Mouse (Mus musculus): ENCODE data around the gene Glis1. TPM values are rescaled to one million over a fixed set of nuclear protein-coding genes. Genes with fewer than 3 reads are reported as not detected.

The Glis1 gene
- polyA plus RNA-seq, 1 experiment = 0.46 TPM

GRCm38 (mm10) chr4:107495751-107496430 is 61.5 kb downstream of the Glis1 start:
- no peak overlapping the region for H3K4me3 ChIP-seq (replicated peaks; ENCODE audit: insufficient read depth, low read depth, low read length)
- no peak for DNase-seq
- TF ChIP-seq POLR2A (IDR thresholded peaks at IDR 0.05; ENCODE audit: borderline replicate concordance, insufficient read depth, low read length) (no peak), CTCF (IDR thresholded peaks at IDR 0.05; ENCODE audit: borderline replicate concordance, insufficient read depth, low read depth, low read length) (no peak)
- H3K27me3 ChIP-seq (ENCODE audit: control insufficient read depth, insufficient read depth, low read length) = no peaks in the 10 kb centered on the region
- H3K27ac ChIP-seq (ENCODE audit: insufficient read depth, low read length) = no peak overlapping the region
- 73% methylated on average over 9 of the region's 9 CpGs for WGBS
- H3K4me1 ChIP-seq (ENCODE audit: control insufficient read depth, insufficient read depth, low read length) = peaks cover 3% of the 10 kb centered on the region; the same call in 1 of the 2 replicates

- no peak for TF ChIP-seq CTCF (IDR thresholded peaks at IDR 0.05; ENCODE audit: borderline replicate concordance, insufficient read depth, low read depth, low read length)
- no peak for TF ChIP-seq POLR2A (IDR thresholded peaks at IDR 0.05; ENCODE audit: borderline replicate concordance, insufficient read depth, low read length)
- H3K27ac ChIP-seq (ENCODE audit: insufficient read depth, low read length) = no peak overlapping the region
These were observed 63.1 kb downstream of the Glis1 start for GRCm38 (mm10) chr4:107497430-107497935.

GRCm38 (mm10) chr4:107502601-107503051 is 68.2 kb downstream of the Glis1 start:
- Histone ChIP-seq H3K27me3 (ENCODE audit: control insufficient read depth, insufficient read depth, low read length) (no peaks in the 10 kb centered on the region), H3K4me3 (replicated peaks; ENCODE audit: insufficient read depth, low read depth, low read length) (no peak overlapping the region), H3K27ac (ENCODE audit: insufficient read depth, low read length) (no peak overlapping the region), H3K4me1 (ENCODE audit: control insufficient read depth, insufficient read depth, low read length) (peaks cover 3% of the 10 kb centered on the region; the same call in 1 of the 2 replicates)
- WGBS = 48% methylated on average over 10 of the region's 10 CpGs
- DNase-seq = no peak
- TF ChIP-seq CTCF (IDR thresholded peaks at IDR 0.05; ENCODE audit: borderline replicate concordance, insufficient read depth, low read depth, low read length) (no peak), POLR2A (IDR thresholded peaks at IDR 0.05; ENCODE audit: borderline replicate concordance, insufficient read depth, low read length) (no peak)

More at GRCm38 (mm10) chr4:107497430-107497935, 63.1 kb downstream of the Glis1 start:
- Histone ChIP-seq H3K4me3 (replicated peaks; ENCODE audit: insufficient read depth, low read depth, low read length) (no peak overlapping the region), H3K27me3 (ENCODE audit: control insufficient read depth, insufficient read depth, low read length) (no peaks in the 10 kb centered on the region), H3K4me1 (ENCODE audit: control insufficient read depth, insufficient read depth, low read length) (peaks cover 3% of the 10 kb centered on the region; the same call in 1 of the 2 replicates)
- no peak for DNase-seq
- WGBS = 88% methylated on average over 18 of the region's 18 CpGs

GRCm38 (mm10) chr4:107514981-107515380 is 80.6 kb downstream of the Glis1 start:
- H3K27ac ChIP-seq (ENCODE audit: insufficient read depth, low read length) = no peak overlapping the region
- no peak for DNase-seq
- H3K4me1 ChIP-seq (ENCODE audit: control insufficient read depth, insufficient read depth, low read length) = no peaks in the 10 kb centered on the region
- 89% methylated on average over 11 of the region's 11 CpGs for WGBS
- TF ChIP-seq CTCF (IDR thresholded peaks at IDR 0.05; ENCODE audit: borderline replicate concordance, insufficient read depth, low read depth, low read length) (no peak), POLR2A (IDR thresholded peaks at IDR 0.05; ENCODE audit: borderline replicate concordance, insufficient read depth, low read length) (no peak)
- H3K4me3 ChIP-seq (replicated peaks; ENCODE audit: insufficient read depth, low read depth, low read length) = no peak overlapping the region
- H3K27me3 ChIP-seq (ENCODE audit: control insufficient read depth, insufficient read depth, low read length) = no peaks in the 10 kb centered on the region; the same call in 1 of the 2 replicates

GRCm38 (mm10) chr4:107515626-107516025 is 81.2 kb downstream of the Glis1 start:
- Histone ChIP-seq H3K27ac (ENCODE audit: insufficient read depth, low read length) (no peak overlapping the region), H3K4me3 (replicated peaks; ENCODE audit: insufficient read depth, low read depth, low read length) (no peak overlapping the region), H3K4me1 (ENCODE audit: control insufficient read depth, insufficient read depth, low read length) (no peaks in the 10 kb centered on the region), H3K27me3 (ENCODE audit: control insufficient read depth, insufficient read depth, low read length) (no peaks in the 10 kb centered on the region; the same call in 1 of the 2 replicates)
- no peak for DNase-seq
- 93% methylated on average over 7 of the region's 7 CpGs for WGBS
- TF ChIP-seq POLR2A (IDR thresholded peaks at IDR 0.05; ENCODE audit: borderline replicate concordance, insufficient read depth, low read length) (no peak), CTCF (IDR thresholded peaks at IDR 0.05; ENCODE audit: borderline replicate concordance, insufficient read depth, low read depth, low read length) (no peak)

- Histone ChIP-seq H3K4me1 (ENCODE audit: control insufficient read depth, insufficient read depth, low read length) (no peaks in the 10 kb centered on the region), H3K27ac (ENCODE audit: insufficient read depth, low read length) (no peak overlapping the region), H3K4me3 (replicated peaks; ENCODE audit: insufficient read depth, low read depth, low read length) (no peak overlapping the region), H3K27me3 (ENCODE audit: control insufficient read depth, insufficient read depth, low read length) (no peaks in the 10 kb centered on the region; the same call in 1 of the 2 replicates)
- TF ChIP-seq POLR2A (IDR thresholded peaks at IDR 0.05; ENCODE audit: borderline replicate concordance, insufficient read depth, low read length) = no peak
- TF ChIP-seq CTCF (IDR thresholded peaks at IDR 0.05; ENCODE audit: borderline replicate concordance, insufficient read depth, low read depth, low read length) = no peak
- no peak for DNase-seq
- WGBS = 91% methylated on average over 11 of the region's 11 CpGs
These were observed 84.4 kb downstream of the Glis1 start for GRCm38 (mm10) chr4:107518766-107519165.

GRCm38 (mm10) chr4:107520071-107520470 is 85.7 kb downstream of the Glis1 start:
- DNase-seq = no peak
- Histone ChIP-seq H3K27ac (ENCODE audit: insufficient read depth, low read length) (no peak overlapping the region), H3K27me3 (ENCODE audit: control insufficient read depth, insufficient read depth, low read length) (no peaks in the 10 kb centered on the region; the same call in 1 of the 2 replicates), H3K4me1 (ENCODE audit: control insufficient read depth, insufficient read depth, low read length) (no peaks in the 10 kb centered on the region), H3K4me3 (replicated peaks; ENCODE audit: insufficient read depth, low read depth, low read length) (no peak overlapping the region)
- WGBS = 86% methylated on average over 5 of the region's 5 CpGs
- TF ChIP-seq POLR2A (IDR thresholded peaks at IDR 0.05; ENCODE audit: borderline replicate concordance, insufficient read depth, low read length) (no peak), CTCF (IDR thresholded peaks at IDR 0.05; ENCODE audit: borderline replicate concordance, insufficient read depth, low read depth, low read length) (no peak)

- DNase-seq = no peak
These were observed 86.4 kb downstream of the Glis1 start for GRCm38 (mm10) chr4:107520816-107521215.

More at GRCm38 (mm10) chr4:107520816-107521215, 86.4 kb downstream of the Glis1 start:
- TF ChIP-seq CTCF (IDR thresholded peaks at IDR 0.05; ENCODE audit: borderline replicate concordance, insufficient read depth, low read depth, low read length) (no peak), POLR2A (IDR thresholded peaks at IDR 0.05; ENCODE audit: borderline replicate concordance, insufficient read depth, low read length) (no peak)
- WGBS = 86% methylated on average over 5 of the region's 5 CpGs
- no peak overlapping the region for H3K27ac ChIP-seq (ENCODE audit: insufficient read depth, low read length)
- no peaks in the 10 kb centered on the region; the same call in 1 of the 2 replicates for H3K27me3 ChIP-seq (ENCODE audit: control insufficient read depth, insufficient read depth, low read length)
- no peaks in the 10 kb centered on the region for H3K4me1 ChIP-seq (ENCODE audit: control insufficient read depth, insufficient read depth, low read length)
- H3K4me3 ChIP-seq (replicated peaks; ENCODE audit: insufficient read depth, low read depth, low read length) = no peak overlapping the region
